Mouse (Mus musculus): Measurements from ENCODE around the gene Vamp5. TPM values are rescaled to one million over a fixed set of nuclear protein-coding genes. Genes with fewer than 3 reads are reported as not detected.

The Vamp5 gene
- polyA plus RNA-seq, 1 experiment from 2014 or later: 18.8 TPM

GRCm38 (mm10) chr6:72388266-72388665 lies 8.0 kb upstream of the Vamp5 start:
- H3K9me3 ChIP-seq: no peaks in the 10 kb centered on the region
- no peak overlapping the region for H3K27ac ChIP-seq
- WGBS: 76% methylated on average over 10 of the region's 10 CpGs
- H3K4me3 ChIP-seq: no peak overlapping the region
- no peak overlapping the region for H3K4me2 ChIP-seq
- H3K4me1 ChIP-seq (replicated peaks): peaks cover 12% of the 10 kb centered on the region
- ATAC-seq (ENCODE audit: low FRiP score): no peak
- peaks cover 32% of the 10 kb centered on the region for H3K27me3 ChIP-seq
- H3K9ac ChIP-seq: no peak overlapping the region
- H3K36me3 ChIP-seq: no peaks in the 10 kb centered on the region

GRCm38 (mm10) chr6:72387816-72388215 lies 7.5 kb upstream of the Vamp5 start:
- no peak overlapping the region for H3K4me2 ChIP-seq
- no peaks in the 10 kb centered on the region for H3K9me3 ChIP-seq
- WGBS: 75% methylated on average over 3 of the region's 3 CpGs
- H3K9ac ChIP-seq: no peak overlapping the region
- ATAC-seq (ENCODE audit: low FRiP score): no peak
- H3K27ac ChIP-seq: no peak overlapping the region
- peaks cover 12% of the 10 kb centered on the region for H3K4me1 ChIP-seq (replicated peaks)
- H3K36me3 ChIP-seq: no peaks in the 10 kb centered on the region
- H3K4me3 ChIP-seq: no peak overlapping the region
- H3K27me3 ChIP-seq: peaks cover 32% of the 10 kb centered on the region

GRCm38 (mm10) chr6:72386561-72386960 lies 6.3 kb upstream of the Vamp5 start:
- peaks cover 12% of the 10 kb centered on the region for H3K4me1 ChIP-seq (replicated peaks)
- no peak overlapping the region for H3K4me3 ChIP-seq
- H3K36me3 ChIP-seq: no peaks in the 10 kb centered on the region
- peaks cover 34% of the 10 kb centered on the region for H3K27me3 ChIP-seq
- ATAC-seq (ENCODE audit: low FRiP score): no peak
- no peak overlapping the region for H3K27ac ChIP-seq
- no peak overlapping the region for H3K9ac ChIP-seq
- H3K9me3 ChIP-seq: no peaks in the 10 kb centered on the region
- 95% methylated on average over 2 of the region's 2 CpGs for WGBS
- no peak overlapping the region for H3K4me2 ChIP-seq

GRCm38 (mm10) chr6:72385258-72385657 lies 5.0 kb upstream of the Vamp5 start:
- Histone ChIP-seq H3K4me3 (no peak overlapping the region), H3K36me3 (no peaks in the 10 kb centered on the region), H3K9ac (no peak overlapping the region), H3K27ac (no peak overlapping the region), H3K27me3 (peaks cover 35% of the 10 kb centered on the region), H3K4me1 (replicated peaks) (peaks cover 13% of the 10 kb centered on the region), H3K4me2 (no peak overlapping the region), H3K9me3 (no peaks in the 10 kb centered on the region)
- 88% methylated on average over 4 of the region's 4 CpGs for WGBS
- no peak for ATAC-seq (ENCODE audit: low FRiP score)

- no peaks in the 10 kb centered on the region for H3K36me3 ChIP-seq
- no peak overlapping the region for H3K9ac ChIP-seq
- no peak overlapping the region for H3K4me3 ChIP-seq
- peaks cover 8% of the 10 kb centered on the region for H3K4me1 ChIP-seq (replicated peaks)
- 94% methylated on average over 7 of the region's 7 CpGs for WGBS
- ATAC-seq (ENCODE audit: low FRiP score): no peak
- H3K27ac ChIP-seq: no peak overlapping the region
- peaks cover 35% of the 10 kb centered on the region for H3K27me3 ChIP-seq
- no peaks in the 10 kb centered on the region for H3K9me3 ChIP-seq
- H3K4me2 ChIP-seq: no peak overlapping the region
Measured at GRCm38 (mm10) chr6:72383952-72384351, 3.7 kb upstream of the Vamp5 start.

GRCm38 (mm10) chr6:72383142-72383820 lies 3.0 kb upstream of the Vamp5 start:
- Histone ChIP-seq H3K4me1 (replicated peaks) (peaks cover 8% of the 10 kb centered on the region), H3K4me3 (no peak overlapping the region), H3K9ac (no peak overlapping the region), H3K27me3 (peaks cover 39% of the 10 kb centered on the region), H3K4me2 (no peak overlapping the region), H3K36me3 (no peaks in the 10 kb centered on the region), H3K9me3 (no peaks in the 10 kb centered on the region), H3K27ac (no peak overlapping the region)
- WGBS: 85% methylated on average over 6 of the region's 6 CpGs
- no peak for ATAC-seq (ENCODE audit: low FRiP score)

- no peak overlapping the region for H3K4me3 ChIP-seq
- no peak overlapping the region for H3K9ac ChIP-seq
- H3K27ac ChIP-seq: no peak overlapping the region
- H3K27me3 ChIP-seq: peaks cover 35% of the 10 kb centered on the region
- 85% methylated on average over 6 of the region's 6 CpGs for WGBS
- no peaks in the 10 kb centered on the region for H3K9me3 ChIP-seq
- no peak overlapping the region for H3K4me2 ChIP-seq
- no peak for ATAC-seq (ENCODE audit: low FRiP score)
- H3K4me1 ChIP-seq (replicated peaks): peaks cover 8% of the 10 kb centered on the region
- no peaks in the 10 kb centered on the region for H3K36me3 ChIP-seq
Measured at GRCm38 (mm10) chr6:72382494-72382893, 2.2 kb upstream of the Vamp5 start.

- WGBS: 42% methylated on average over 7 of the region's 7 CpGs
- Histone ChIP-seq H3K27ac (no peak overlapping the region), H3K4me3 (peak overlapping the region; percentile 43; the same call in 1 of the 2 replicates), H3K9me3 (no peaks in the 10 kb centered on the region), H3K9ac (peak overlapping the region; percentile 70; the same call in 1 of the 2 replicates), H3K27me3 (peaks cover 34% of the 10 kb centered on the region), H3K4me1 (replicated peaks) (peaks cover 8% of the 10 kb centered on the region), H3K4me2 (peak overlapping the region; percentile 59), H3K36me3 (no peaks in the 10 kb centered on the region)
- ATAC-seq (ENCODE audit: low FRiP score): no peak
Measured at GRCm38 (mm10) chr6:72379377-72380130, 714 bp downstream of the Vamp5 start.

- no peak overlapping the region for H3K27ac ChIP-seq
- no peaks in the 10 kb centered on the region for H3K36me3 ChIP-seq
- no peak overlapping the region for H3K4me3 ChIP-seq
- peaks cover 34% of the 10 kb centered on the region for H3K27me3 ChIP-seq
- H3K9me3 ChIP-seq: no peaks in the 10 kb centered on the region
- no peak overlapping the region for H3K4me2 ChIP-seq
- H3K4me1 ChIP-seq (replicated peaks): peaks cover 8% of the 10 kb centered on the region
- ATAC-seq (ENCODE audit: low FRiP score): no peak
- H3K9ac ChIP-seq: no peak overlapping the region
- 84% methylated on average over 8 of the region's 8 CpGs for WGBS
Measured at GRCm38 (mm10) chr6:72378510-72379234, 1.6 kb downstream of the Vamp5 start.

- Histone ChIP-seq H3K9me3 (no peaks in the 10 kb centered on the region), H3K4me3 (no peak overlapping the region), H3K4me2 (no peak overlapping the region), H3K27ac (no peak overlapping the region), H3K9ac (no peak overlapping the region), H3K27me3 (peaks cover 16% of the 10 kb centered on the region), H3K36me3 (no peaks in the 10 kb centered on the region), H3K4me1 (replicated peaks) (peaks cover 5% of the 10 kb centered on the region; the same call in 1 of the 2 replicates)
- 85% methylated on average over 15 of the region's 15 CpGs for WGBS
- ATAC-seq (ENCODE audit: low FRiP score): no peak
Measured at GRCm38 (mm10) chr6:72374820-72375563, 5.3 kb downstream of the Vamp5 start.

GRCm38 (mm10) chr6:72374206-72374605 lies 6.1 kb downstream of the Vamp5 start:
- ATAC-seq (ENCODE audit: low FRiP score): no peak
- peaks cover 9% of the 10 kb centered on the region for H3K27me3 ChIP-seq
- 0 out of 2 replicates have a peak, but pooled peaks cover 4% of the 10 kb centered on the region for H3K4me1 ChIP-seq (replicated peaks)
- no peaks in the 10 kb centered on the region for H3K36me3 ChIP-seq
- H3K27ac ChIP-seq: no peak overlapping the region
- 73% methylated on average over 7 of the region's 7 CpGs for WGBS
- H3K4me3 ChIP-seq: no peak overlapping the region
- H3K9me3 ChIP-seq: no peaks in the 10 kb centered on the region
- no peak overlapping the region for H3K9ac ChIP-seq
- H3K4me2 ChIP-seq: no peak overlapping the region

GRCm38 (mm10) chr6:72373184-72373583 lies 7.1 kb downstream of the Vamp5 start:
- Histone ChIP-seq H3K27me3 (no peaks in the 10 kb centered on the region), H3K4me2 (no peak overlapping the region), H3K27ac (no peak overlapping the region), H3K4me3 (no peak overlapping the region), H3K36me3 (no peaks in the 10 kb centered on the region), H3K4me1 (replicated peaks) (0 out of 2 replicates have a peak, but pooled peaks cover 4% of the 10 kb centered on the region), H3K9me3 (no peaks in the 10 kb centered on the region), H3K9ac (no peak overlapping the region)
- no peak for ATAC-seq (ENCODE audit: low FRiP score)
- WGBS: 90% methylated on average over 4 of the region's 4 CpGs

Data from hindbrain, embryonic 13.5 days (tissue).